Mouse (Mus musculus): ENCODE results near the gene Cbfa2t3. TPM values are rescaled to one million over a fixed set of nuclear protein-coding genes. Genes with fewer than 3 reads are reported as not detected.

Gene Cbfa2t3
- 1.7 and 2.3 TPM in 2 replicates for polyA plus RNA-seq (2016; fragmentation: Nextera tagmentation; extraction: Ambion mirVana)

DNA sequence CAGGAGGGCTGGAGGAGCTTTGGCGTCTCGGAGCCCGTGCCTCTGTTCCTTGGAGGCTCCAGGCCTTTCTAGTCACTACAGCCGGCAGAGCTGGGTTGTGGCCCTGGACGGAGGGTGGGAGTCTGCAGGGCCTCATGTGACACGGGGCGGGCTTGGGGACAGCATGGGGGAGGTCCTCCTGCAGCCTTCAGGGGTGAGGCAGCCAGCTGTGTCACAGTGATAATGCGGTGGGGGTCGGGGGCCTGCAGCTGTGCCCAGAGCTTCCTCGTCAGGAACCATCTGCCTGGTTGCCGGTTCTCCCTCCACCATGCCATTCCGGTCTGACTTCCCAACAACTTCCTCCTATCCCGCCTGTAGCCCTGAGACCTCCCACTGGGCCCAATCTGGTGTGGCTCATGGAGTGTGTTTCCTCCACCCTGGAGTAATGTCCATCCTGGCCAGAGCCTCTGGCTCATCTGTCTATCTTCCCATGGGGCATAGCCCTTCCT lies at the start of gene Cbfa2t3:
TSS of gene Cbfa2t3 (minus strand) at position 105 of the 488 bp plus-strand sequence.
- 61% methylated on average over 13 of the region's 13 CpGs for WGBS
- DNase-seq (ENCODE audit: low spot score), result peak; percentile 41
- no peaks in the 10 kb centered on the region for H3K9me3 ChIP-seq
- peak within 1 kb of the TSS; percentile 35 for H3K27ac ChIP-seq (replicated peaks)
- peaks cover 57% of the 10 kb centered on the region for H3K27me3 ChIP-seq (replicated peaks; ENCODE audit: low read depth, poor library complexity, severe bottlenecking)
- H3K4me3 ChIP-seq, result peak within 1 kb of the TSS; percentile 36
- H3K36me3 ChIP-seq (replicated peaks), result no peaks in the 10 kb centered on the region; the same call in 1 of the 2 replicates
- H3K4me1 ChIP-seq, result peaks cover 67% of the 10 kb centered on the region

DNA sequence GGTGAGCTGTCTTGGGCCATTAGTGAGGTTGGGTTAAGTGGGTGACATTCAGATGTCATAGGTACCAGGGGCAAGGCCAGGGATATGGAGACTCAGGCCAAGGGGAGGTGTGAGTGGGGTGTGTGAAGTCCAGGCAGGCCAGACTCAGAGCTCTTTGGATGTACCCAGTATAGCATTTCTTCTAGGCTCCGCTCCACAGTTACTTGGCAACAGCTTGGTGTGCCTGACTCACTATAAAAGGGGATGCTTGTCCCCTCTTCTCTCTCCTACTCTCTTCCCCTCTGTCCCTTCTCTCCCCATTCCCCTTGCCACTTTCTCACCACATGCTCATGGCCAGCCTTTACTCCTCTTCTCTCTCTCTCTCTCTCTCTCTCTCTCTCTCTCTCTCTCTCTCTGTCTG lies 48.9 kb upstream of the Cbfa2t3 start:
- 95% methylated on average over 1 of the region's 1 CpGs for WGBS
- no peak for DNase-seq (ENCODE audit: low spot score)
- H3K27me3 ChIP-seq (replicated peaks; ENCODE audit: low read depth, poor library complexity, severe bottlenecking), result peaks cover 71% of the 10 kb centered on the region
- H3K36me3 ChIP-seq (replicated peaks), result no peaks in the 10 kb centered on the region
- H3K4me3 ChIP-seq, result no peak overlapping the region
- no peaks in the 10 kb centered on the region for H3K9me3 ChIP-seq
- peaks cover 36% of the 10 kb centered on the region for H3K4me1 ChIP-seq
- H3K27ac ChIP-seq (replicated peaks), result no peak overlapping the region

DNA sequence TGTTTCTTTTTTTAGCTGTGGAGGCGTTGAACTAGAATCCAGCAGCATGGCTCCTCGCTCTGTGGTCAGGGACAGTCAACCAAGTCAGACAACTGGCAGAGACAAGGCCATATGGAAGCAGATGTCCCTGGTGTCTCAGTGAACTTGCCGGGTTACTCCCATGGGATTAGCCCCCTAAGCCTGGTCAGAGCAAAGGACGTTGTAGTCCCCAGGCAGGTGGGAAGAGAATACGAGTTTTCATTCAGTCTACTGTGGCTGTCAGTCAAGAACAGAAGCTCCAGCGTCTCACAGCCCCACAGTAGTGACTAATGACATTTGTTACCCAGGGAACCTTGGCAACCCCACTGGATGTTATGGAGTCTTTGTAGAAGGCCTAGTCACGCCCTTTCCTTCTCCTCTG lies 47.5 kb upstream of the Cbfa2t3 start:
- WGBS, result 61% methylated on average over 7 of the region's 7 CpGs
- DNase-seq (ENCODE audit: low spot score), result no peak
- Histone ChIP-seq H3K27me3 (replicated peaks; ENCODE audit: low read depth, poor library complexity, severe bottlenecking) (peaks cover 80% of the 10 kb centered on the region), H3K36me3 (replicated peaks) (no peaks in the 10 kb centered on the region), H3K9me3 (no peaks in the 10 kb centered on the region), H3K4me3 (peak overlapping the region; percentile 25; the same call in 1 of the 2 replicates), H3K27ac (replicated peaks) (0 out of 2 replicates have a peak overlapping the region, but pooled peaks have one; percentile 5), H3K4me1 (peaks cover 44% of the 10 kb centered on the region)

DNA sequence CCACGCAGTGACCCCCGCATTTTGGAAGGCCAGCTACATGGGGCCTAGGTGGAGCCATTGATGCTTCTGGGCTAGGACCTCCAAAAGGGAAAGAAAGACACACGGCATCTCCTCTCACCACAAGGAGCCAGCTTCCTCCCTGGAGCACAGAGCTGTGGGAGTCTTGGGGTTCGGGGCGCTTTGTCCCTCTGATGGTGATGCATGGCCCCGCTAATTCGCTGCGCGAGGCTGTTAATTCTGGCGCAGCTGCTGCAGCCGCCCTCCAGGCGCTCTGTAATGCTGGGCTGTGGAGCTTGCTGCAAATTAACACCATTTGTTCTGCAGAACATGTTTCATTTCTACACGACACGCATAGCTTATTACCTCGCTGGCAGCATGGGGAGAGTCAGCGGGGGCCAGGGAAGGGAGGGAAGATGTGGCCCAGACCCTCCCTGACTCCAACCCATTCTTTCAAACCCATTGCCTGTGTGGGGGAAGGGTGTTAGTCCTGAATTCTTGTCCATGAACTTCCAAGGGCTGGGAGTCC lies 46.9 kb upstream of the Cbfa2t3 start:
- 12% methylated on average over 16 of the region's 16 CpGs for WGBS
- Histone ChIP-seq H3K4me1 (peaks cover 44% of the 10 kb centered on the region), H3K4me3 (peak overlapping the region; percentile 25; the same call in 1 of the 2 replicates), H3K9me3 (no peaks in the 10 kb centered on the region), H3K27me3 (replicated peaks; ENCODE audit: low read depth, poor library complexity, severe bottlenecking) (peaks cover 82% of the 10 kb centered on the region), H3K27ac (replicated peaks) (0 out of 2 replicates have a peak overlapping the region, but pooled peaks have one; percentile 5), H3K36me3 (replicated peaks) (no peaks in the 10 kb centered on the region)
- DNase-seq (ENCODE audit: low spot score), result peak; percentile 21

DNA sequence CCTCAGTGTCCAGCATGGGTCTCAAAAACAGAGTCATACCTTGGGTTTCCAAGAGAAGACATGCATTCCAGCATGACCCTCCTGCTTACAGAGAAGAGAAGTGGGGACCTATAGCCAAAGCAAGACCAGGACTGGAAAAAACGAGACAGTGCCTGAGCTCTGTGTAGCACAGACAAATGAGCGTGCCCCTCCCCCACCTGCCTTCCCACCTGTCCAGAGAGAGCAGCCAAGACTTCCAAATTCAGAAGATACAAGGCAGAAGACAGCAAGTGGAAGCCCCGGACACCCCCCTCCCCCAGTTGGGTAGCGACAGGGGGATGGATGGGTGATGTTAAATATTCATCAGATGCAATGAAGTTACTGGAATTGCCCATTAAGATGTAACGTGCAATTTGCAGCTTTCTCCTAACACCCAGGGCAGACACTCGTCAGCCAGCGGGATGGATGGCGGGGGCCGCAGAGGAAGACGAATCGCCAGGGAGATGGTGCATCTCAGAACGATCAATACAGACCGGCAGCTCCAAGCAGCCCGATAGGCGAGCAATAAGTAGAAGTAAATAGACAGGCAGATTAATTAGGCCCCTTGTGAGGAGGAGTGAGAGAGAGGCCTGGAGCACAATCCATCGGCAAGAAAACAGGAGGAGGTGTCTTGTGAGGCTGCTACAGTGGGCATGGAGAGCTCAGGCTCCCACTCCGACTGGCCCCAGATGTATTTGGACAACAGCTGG lies 46.3 kb upstream of the Cbfa2t3 start:
- Histone ChIP-seq H3K27ac (replicated peaks) (0 out of 2 replicates have a peak overlapping the region, but pooled peaks have one; percentile 5), H3K36me3 (replicated peaks) (no peaks in the 10 kb centered on the region), H3K9me3 (no peaks in the 10 kb centered on the region), H3K27me3 (replicated peaks; ENCODE audit: low read depth, poor library complexity, severe bottlenecking) (peaks cover 88% of the 10 kb centered on the region), H3K4me1 (peaks cover 44% of the 10 kb centered on the region), H3K4me3 (peak overlapping the region; percentile 25; the same call in 1 of the 2 replicates)
- peak; percentile 14 for DNase-seq (ENCODE audit: low spot score)
- 27% methylated on average over 17 of the region's 17 CpGs for WGBS

DNA sequence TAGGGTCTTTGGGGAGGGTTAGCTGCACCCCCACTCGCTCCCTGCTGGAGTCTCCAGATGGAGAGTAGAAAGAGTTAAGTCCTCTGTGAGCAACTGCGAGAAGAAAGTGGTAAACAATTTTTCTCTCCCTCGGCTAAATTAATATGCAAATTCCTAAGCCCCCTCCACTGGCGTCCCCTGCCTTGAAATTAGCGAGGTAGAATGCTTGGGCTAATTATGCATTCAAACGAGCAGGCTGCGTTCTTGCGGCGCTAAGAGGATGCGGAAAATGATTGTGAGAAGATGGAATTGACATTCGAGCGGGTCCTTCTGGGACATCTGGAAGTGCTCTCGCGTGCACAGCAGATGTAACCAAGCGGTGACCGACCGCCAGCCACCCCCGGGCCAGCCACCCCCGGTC lies 43.6 kb upstream of the Cbfa2t3 start:
- 17% methylated on average over 19 of the region's 19 CpGs for WGBS
- peaks cover 98% of the 10 kb centered on the region for H3K27me3 ChIP-seq (replicated peaks; ENCODE audit: low read depth, poor library complexity, severe bottlenecking)
- H3K27ac ChIP-seq (replicated peaks), result no peak overlapping the region
- H3K4me3 ChIP-seq, result no peak overlapping the region
- H3K36me3 ChIP-seq (replicated peaks), result no peaks in the 10 kb centered on the region
- H3K9me3 ChIP-seq, result no peaks in the 10 kb centered on the region
- H3K4me1 ChIP-seq, result peaks cover 47% of the 10 kb centered on the region
- DNase-seq (ENCODE audit: low spot score), result peak; percentile 14

DNA sequence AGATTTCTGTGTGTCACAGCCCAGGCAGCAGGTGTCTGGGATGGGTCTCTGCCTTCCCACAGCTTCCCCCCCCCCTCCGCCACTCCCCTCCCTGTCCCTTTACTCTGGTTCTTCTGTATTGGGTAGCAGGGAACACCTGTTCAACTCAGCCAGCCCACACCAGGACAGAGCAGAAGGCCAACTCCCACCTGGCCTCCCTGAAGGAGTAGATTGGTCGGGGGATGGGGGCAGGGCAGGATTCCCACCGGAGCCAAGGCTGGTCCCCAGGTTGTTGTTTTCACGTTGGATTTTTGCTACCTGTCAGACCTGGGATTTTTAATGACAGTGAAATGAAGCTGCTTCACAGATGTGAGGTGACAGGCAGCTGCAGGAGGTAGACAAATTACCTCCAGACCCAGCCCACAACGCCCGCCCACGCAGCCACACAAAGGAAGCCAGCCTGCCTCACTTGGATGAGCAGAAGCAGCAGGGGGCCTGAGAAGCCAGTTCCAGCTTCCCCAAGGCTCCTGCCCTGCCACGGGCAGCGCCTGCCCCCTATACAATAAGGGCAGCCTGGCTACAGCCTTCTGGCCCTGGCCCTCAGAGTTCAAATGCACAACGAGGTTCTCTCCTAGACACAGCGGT lies 40.3 kb upstream of the Cbfa2t3 start:
- H3K9me3 ChIP-seq, result no peaks in the 10 kb centered on the region
- WGBS, result 16% methylated on average over 11 of the region's 11 CpGs
- H3K27me3 ChIP-seq (replicated peaks; ENCODE audit: low read depth, poor library complexity, severe bottlenecking), result peaks cover 66% of the 10 kb centered on the region
- no peak for DNase-seq (ENCODE audit: low spot score)
- H3K4me3 ChIP-seq, result 0 out of 2 replicates have a peak overlapping the region, but pooled peaks have one; percentile 1
- H3K36me3 ChIP-seq (replicated peaks), result no peaks in the 10 kb centered on the region
- peaks cover 37% of the 10 kb centered on the region for H3K4me1 ChIP-seq
- no peak overlapping the region for H3K27ac ChIP-seq (replicated peaks)

DNA sequence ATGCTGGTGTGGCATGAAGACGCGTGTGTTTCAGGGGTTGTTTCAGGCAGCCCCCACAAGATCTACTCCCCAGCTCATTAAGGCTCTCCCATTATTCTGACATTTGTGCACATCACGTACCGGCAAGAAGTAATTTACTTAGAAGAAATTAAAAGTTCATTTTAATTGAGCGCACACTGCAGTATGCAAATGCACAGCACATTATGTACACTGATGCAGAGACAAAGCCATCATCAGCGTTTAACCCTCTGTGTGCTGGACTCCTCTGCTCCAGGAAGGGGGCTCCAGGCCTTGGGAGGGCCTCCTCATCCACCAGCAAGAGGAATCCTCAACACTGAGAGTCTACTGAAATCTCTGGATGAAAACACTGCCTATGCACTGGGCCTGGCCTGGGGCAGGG lies 39.0 kb upstream of the Cbfa2t3 start:
- Histone ChIP-seq H3K27me3 (replicated peaks; ENCODE audit: low read depth, poor library complexity, severe bottlenecking) (peaks cover 53% of the 10 kb centered on the region), H3K36me3 (replicated peaks) (no peaks in the 10 kb centered on the region), H3K4me3 (no peak overlapping the region), H3K27ac (replicated peaks) (no peak overlapping the region), H3K4me1 (peaks cover 36% of the 10 kb centered on the region), H3K9me3 (no peaks in the 10 kb centered on the region)
- 88% methylated on average over 6 of the region's 6 CpGs for WGBS
- DNase-seq (ENCODE audit: low spot score), result no peak

DNA sequence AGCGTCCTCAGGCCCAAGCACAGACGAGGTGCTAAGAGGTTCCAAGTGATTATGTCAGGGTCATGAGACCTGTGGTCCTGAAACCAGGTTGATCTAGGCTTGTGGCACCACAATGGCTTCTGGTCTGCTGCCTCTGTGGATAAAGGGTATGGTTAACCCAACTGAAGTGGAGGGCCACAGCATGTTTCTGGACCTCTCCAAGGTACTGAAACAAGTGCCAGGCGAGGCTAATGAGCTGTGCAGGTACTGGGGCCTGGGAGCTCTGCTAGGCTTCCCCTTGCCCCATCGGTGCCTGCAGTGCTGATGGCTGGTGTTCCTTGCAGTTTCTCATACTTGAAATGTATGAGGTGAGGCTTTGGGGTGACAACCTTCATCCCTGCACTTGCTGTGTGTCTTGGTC lies 38.2 kb upstream of the Cbfa2t3 start:
- Histone ChIP-seq H3K9me3 (no peaks in the 10 kb centered on the region), H3K27me3 (replicated peaks; ENCODE audit: low read depth, poor library complexity, severe bottlenecking) (peaks cover 44% of the 10 kb centered on the region), H3K4me1 (peaks cover 27% of the 10 kb centered on the region), H3K4me3 (no peak overlapping the region), H3K27ac (replicated peaks) (no peak overlapping the region), H3K36me3 (replicated peaks) (no peaks in the 10 kb centered on the region)
- DNase-seq (ENCODE audit: low spot score), result peak; percentile 49
- 46% methylated on average over 4 of the region's 4 CpGs for WGBS

DNA sequence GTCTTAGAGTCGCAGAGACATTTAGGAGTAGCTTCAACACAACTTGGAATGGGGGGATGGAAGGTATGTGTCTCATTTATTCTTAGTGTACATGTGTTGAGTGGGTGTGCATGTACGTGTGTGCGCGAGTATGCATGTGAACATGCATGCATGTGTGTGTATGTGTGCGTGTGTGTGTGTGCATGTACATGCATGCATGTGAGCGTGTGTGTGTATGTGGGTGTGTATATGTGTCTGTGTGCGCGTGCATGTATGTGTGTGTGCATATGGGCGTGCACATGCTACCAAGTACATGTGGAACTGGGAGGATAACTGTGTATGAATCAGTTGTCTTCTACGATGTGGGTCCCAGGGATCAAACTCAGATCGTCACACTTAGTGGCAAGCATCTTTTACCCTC lies 37.7 kb upstream of the Cbfa2t3 start:
- Histone ChIP-seq H3K9me3 (no peaks in the 10 kb centered on the region), H3K36me3 (replicated peaks) (no peaks in the 10 kb centered on the region), H3K27ac (replicated peaks) (no peak overlapping the region), H3K4me3 (no peak overlapping the region), H3K27me3 (replicated peaks; ENCODE audit: low read depth, poor library complexity, severe bottlenecking) (peaks cover 40% of the 10 kb centered on the region), H3K4me1 (peaks cover 26% of the 10 kb centered on the region)
- DNase-seq (ENCODE audit: low spot score), result no peak
- WGBS, result 89% methylated on average over 11 of the region's 11 CpGs

DNA sequence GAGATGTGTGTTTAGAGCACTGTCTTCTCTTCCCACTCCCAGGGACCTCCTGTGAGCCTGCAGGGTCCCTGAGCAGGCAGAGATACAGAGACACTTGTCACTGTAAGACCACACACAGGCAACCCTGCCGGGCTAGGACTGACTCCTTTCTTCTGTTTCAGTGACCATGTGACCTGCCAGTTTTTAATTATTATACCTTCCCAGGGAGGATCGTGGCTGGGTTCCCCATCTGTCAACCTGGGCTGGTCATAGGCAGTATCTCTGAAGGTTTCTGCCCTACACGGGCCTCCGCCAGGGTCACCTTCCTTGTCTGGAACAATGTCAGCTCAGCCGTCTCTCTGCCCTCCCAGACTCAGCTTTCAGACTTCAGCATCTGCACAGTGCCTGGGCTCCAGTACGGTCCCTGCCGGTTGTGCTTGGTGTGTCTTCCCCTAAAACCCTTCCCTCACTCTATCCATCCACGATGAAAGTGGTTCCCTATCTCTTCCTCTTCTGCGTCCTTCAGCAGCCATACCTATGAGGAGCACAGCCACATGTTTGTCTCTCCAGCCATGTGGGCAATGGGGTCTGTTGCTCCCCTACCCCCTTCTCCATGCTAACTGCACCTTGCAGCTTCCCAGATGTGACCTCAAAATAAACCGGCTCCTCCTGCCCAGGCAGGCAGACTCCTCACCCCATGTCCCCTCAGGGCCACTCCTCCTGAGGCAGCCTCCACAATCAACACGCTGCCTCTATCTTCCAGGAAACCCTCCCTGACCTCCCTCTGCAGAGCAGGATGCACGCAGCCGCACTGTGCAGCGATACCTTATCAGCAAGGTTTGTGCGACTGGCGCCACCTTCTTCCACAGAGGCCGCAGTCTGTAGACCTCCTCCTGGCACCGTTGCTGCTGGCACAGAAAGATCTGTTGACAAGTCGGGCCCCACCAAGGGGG lies 36.9 kb upstream of the Cbfa2t3 start:
- WGBS, result 67% methylated on average over 19 of the region's 19 CpGs
- peaks cover 32% of the 10 kb centered on the region for H3K27me3 ChIP-seq (replicated peaks; ENCODE audit: low read depth, poor library complexity, severe bottlenecking)

DNA sequence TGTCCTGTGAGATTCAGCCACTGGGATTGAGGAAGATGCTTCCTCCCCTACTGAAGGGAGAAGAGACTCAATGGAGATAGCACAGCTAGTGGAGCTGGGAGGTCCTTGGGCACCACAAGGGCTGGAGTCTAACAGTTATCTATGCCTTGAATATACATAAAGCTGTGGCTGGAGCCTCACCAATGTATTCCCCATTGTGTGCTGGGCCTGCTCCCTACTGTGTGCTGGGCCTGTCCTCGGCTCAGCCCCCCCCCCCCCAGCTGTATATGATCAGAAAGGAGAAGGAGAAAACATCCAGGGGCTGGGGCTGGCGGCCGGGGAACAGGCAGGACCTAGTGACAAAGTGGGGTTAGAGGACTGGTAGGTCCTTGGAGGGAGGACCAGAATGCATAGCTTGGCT lies 36.2 kb upstream of the Cbfa2t3 start:
- Histone ChIP-seq H3K27me3 (replicated peaks; ENCODE audit: low read depth, poor library complexity, severe bottlenecking) (peaks cover 25% of the 10 kb centered on the region), H3K4me3 (no peak overlapping the region), H3K27ac (replicated peaks) (no peak overlapping the region), H3K36me3 (replicated peaks) (no peaks in the 10 kb centered on the region), H3K4me1 (peaks cover 26% of the 10 kb centered on the region), H3K9me3 (no peaks in the 10 kb centered on the region)
- 60% methylated on average over 3 of the region's 3 CpGs for WGBS
- no peak for DNase-seq (ENCODE audit: low spot score)

More for the DNA sequence above, 36.9 kb upstream of the Cbfa2t3 start:
- no peak overlapping the region for H3K27ac ChIP-seq (replicated peaks)
- peaks cover 26% of the 10 kb centered on the region for H3K4me1 ChIP-seq
- H3K36me3 ChIP-seq (replicated peaks), result no peaks in the 10 kb centered on the region
- no peak overlapping the region for H3K4me3 ChIP-seq
- no peaks in the 10 kb centered on the region for H3K9me3 ChIP-seq
- DNase-seq (ENCODE audit: low spot score), result no peak
